ENCODE assay signal across 21 mouse cellular contexts in the genomic region with DNA sequence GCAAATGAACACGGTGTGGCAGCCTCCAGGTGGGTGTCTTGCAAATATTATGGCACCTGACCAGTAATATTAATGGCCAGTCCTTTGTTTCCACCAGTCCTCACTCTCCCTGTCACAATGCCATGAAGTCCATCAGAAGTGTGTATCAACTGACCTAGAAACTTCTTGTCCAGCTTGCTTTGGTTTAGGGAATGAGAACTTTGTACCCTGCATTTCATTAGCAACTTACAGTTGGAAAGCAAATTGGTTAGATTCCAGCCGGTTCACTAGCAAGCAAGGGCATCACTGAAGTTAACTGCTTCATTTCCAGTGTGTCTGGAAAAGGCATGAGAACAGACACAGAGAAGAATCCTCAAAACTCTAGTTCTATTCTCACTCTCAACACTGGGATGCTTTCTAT.
"Had no signal": no experiment of that assay in that cellular context is flagged by ENCODE, and none has a peak within 500 bp of the region (broad histone marks: within the 10 kb centered on the region; RNA-seq: fewer than 3 reads in every experiment).

No protein-coding gene starts in this region.

- H3K9ac ChIP-seq: intestine, embryonic 15.5 days; liver, embryonic 15.5 days; lung, embryonic 15.5 days; midbrain, embryonic 13.5 days; neural tube, embryonic 13.5 days; stomach, embryonic 15.5 days had no signal

- H3K4me2 ChIP-seq: intestine, embryonic 15.5 days; liver, embryonic 11.5 days; liver, embryonic 15.5 days; lung, embryonic 15.5 days; midbrain, embryonic 13.5 days; neural tube, embryonic 13.5 days; stomach, embryonic 15.5 days had no signal

- H3K36me3 ChIP-seq: intestine, embryonic 15.5 days; liver, embryonic 15.5 days; lung, embryonic 15.5 days; midbrain, embryonic 10.5 days; midbrain, embryonic 13.5 days; neural tube, embryonic 13.5 days; stomach, embryonic 15.5 days had no signal

- DNase-seq: lung, adult 18-20 months; lung, postnatal 10 days; lung, postnatal 36 days; retina, postnatal 1 day; right cerebral cortex, postnatal 25 days; spleen, adult 18-20 months; thymus, adult 18-20 months; thymus, postnatal 36 days had no signal

- H3K27ac ChIP-seq: intestine, embryonic 15.5 days; kidney, postnatal 0 days; left cerebral cortex, adult 2 months; liver, embryonic 15.5 days; lung, embryonic 15.5 days; midbrain, embryonic 10.5 days; midbrain, embryonic 13.5 days; neural tube, embryonic 13.5 days; stomach, embryonic 15.5 days had no signal

- H3K4me1 ChIP-seq: intestine, embryonic 15.5 days; liver, embryonic 15.5 days; lung, embryonic 15.5 days; megakaryocyte, embryonic 14.5 days; midbrain, embryonic 10.5 days; midbrain, embryonic 13.5 days; neural tube, embryonic 13.5 days; stomach, embryonic 15.5 days had no signal

- H3K27me3 ChIP-seq: intestine, embryonic 15.5 days; liver, embryonic 15.5 days; lung, embryonic 15.5 days; megakaryocyte, embryonic 14.5 days; midbrain, embryonic 13.5 days; neural tube, embryonic 13.5 days; stomach, embryonic 15.5 days had no signal

- ATAC-seq: intestine, embryonic 15.5 days; midbrain, embryonic 13.5 days; midbrain, embryonic 16.5 days had no signal

- H3K4me3 ChIP-seq: intestine, embryonic 15.5 days; left cerebral cortex, adult 2 months; liver, embryonic 15.5 days; lung, embryonic 15.5 days; megakaryocyte, embryonic 14.5 days; midbrain, embryonic 10.5 days; midbrain, embryonic 13.5 days; myocyte; neural tube, embryonic 13.5 days; stomach, embryonic 15.5 days had no signal

- H3K9me3 ChIP-seq: intestine, embryonic 15.5 days; liver, embryonic 15.5 days; lung, embryonic 15.5 days; midbrain, embryonic 10.5 days; midbrain, embryonic 13.5 days; neural tube, embryonic 13.5 days; stomach, embryonic 15.5 days had no signal
